Mouse (Mus musculus) embryonic facial prominence, embryonic 14.5 days (tissue): ENCODE measurements at regions not wholly inside any gene's neighbourhood (a gene's known extent, or its start where the extent isn't known, plus 50 kb on each side); places are given as distances from the start of the nearest gene placed in this dataset.

ENCODE experiments used
- ATAC-seq: fragments of 200-750 bp; cut with Nextera tagmentation; 2 replicates; pipeline ENCODE4 v1.8.0; 2017; ENCODE audit warnings: low read depth, moderate number of reproducible peaks, moderate TSS enrichment
- DNase-seq: peaks from one replicate; pipeline ENCODE4 v3.0.0-alpha.2; 2015; ENCODE audit warnings: low spot score
- H3K27ac ChIP-seq: fragments of 300-500 bp; sonication (generic); replicated peaks from 2 replicates; pipeline ENCODE4 v1.5.1; 2014; ENCODE audit warnings: low read depth, mild to moderate bottlenecking, low read length, moderate library complexity
- H3K27me3 ChIP-seq: fragments of 300-500 bp; sonication (generic); replicated peaks from 2 replicates; pipeline ENCODE4 v1.6.1; 2014; ENCODE audit warnings: low read length; ENCODE audit not compliant: control insufficient read depth, insufficient read depth
- H3K36me3 ChIP-seq: fragments of 300-500 bp; sonication (generic); 2 replicates; pipeline ENCODE4 v1.6.1; 2014; ENCODE audit warnings: low read length, mixed read lengths; ENCODE audit not compliant: control insufficient read depth, insufficient read depth
- H3K4me1 ChIP-seq: fragments of 300-500 bp; sonication (generic); 2 replicates; pipeline ENCODE4 v1.6.1; 2014; ENCODE audit warnings: antibody characterized with exemption, low read length; ENCODE audit not compliant: control insufficient read depth, insufficient read depth
- H3K4me2 ChIP-seq: fragments of 300-500 bp; sonication (generic); 2 replicates; pipeline ENCODE4 v1.6.1; 2014; ENCODE audit warnings: low read depth, mild to moderate bottlenecking, low read length, moderate library complexity, mixed read lengths
- H3K4me3 ChIP-seq: fragments of 300-500 bp; sonication (generic); 2 replicates; pipeline ENCODE4 v1.5.1; 2014; ENCODE audit warnings: low read depth, mild to moderate bottlenecking, low read length
- H3K9ac ChIP-seq: fragments of 300-500 bp; sonication (generic); 2 replicates; pipeline ENCODE4 v1.6.1; 2014; ENCODE audit warnings: low read depth, mild to moderate bottlenecking, low read length, moderate library complexity, mixed read lengths
- H3K9me3 ChIP-seq: fragments of 300-500 bp; sonication (generic); 2 replicates; pipeline ENCODE4 v1.6.1; 2016; ENCODE audit warnings: low read length; ENCODE audit not compliant: control insufficient read depth
- WGBS: fragments of 180-500 bp; shearing (Covaris S2); extraction: QIAGEN DNeasy Blood & Tissue Kit; methylation state at CpG from one replicate; pipeline ENCODE4 v1.1.7; 2014; 5-methylcytosine and 5-hydroxymethylcytosine counted together

DNA sequence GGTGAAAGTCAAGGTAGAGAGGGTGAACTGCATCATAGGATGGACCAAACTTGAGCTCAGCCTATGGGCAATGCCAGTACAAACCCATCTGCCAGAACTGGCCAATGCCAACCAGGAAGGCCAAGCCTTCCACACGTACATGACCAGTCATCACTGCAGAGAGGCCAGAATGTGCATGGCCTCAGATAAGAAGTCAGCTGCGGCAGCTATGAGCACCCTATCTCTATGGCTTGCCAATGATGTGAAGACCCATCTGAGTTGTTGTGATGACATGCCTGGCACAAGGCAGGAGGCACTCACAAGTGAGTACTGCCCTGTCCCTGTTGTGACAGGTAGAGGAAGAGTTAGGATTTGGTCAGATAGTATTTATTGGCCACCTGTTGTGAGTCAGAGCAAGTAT, 72.7 kb upstream of the Rreb1 start:
- Histone ChIP-seq H3K9ac (no peak overlapping the region), H3K36me3 (no peaks in the 10 kb centered on the region)

DNA sequence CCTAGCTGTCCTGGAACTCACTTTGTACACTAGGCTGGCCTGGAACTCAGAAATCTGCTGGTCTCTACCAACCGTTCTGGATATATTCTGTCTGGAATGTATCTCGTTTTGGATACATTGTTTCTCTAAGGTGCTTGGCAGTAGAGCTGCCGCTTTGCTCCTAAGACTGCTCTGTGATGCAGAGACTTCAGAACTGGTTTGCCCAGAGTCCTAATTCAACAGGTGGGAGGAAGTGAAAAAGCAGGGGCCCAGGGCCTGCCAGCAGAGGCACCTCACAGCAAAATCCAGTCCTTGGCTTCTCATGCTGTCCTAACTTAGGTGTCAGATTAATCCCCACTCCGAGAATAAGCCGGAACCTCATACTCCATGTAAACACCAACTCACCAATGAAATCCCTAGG, 67.3 kb upstream of the Rreb1 start:
- DNase-seq (peak; percentile 26), ATAC-seq (no peak)
- Histone ChIP-seq H3K4me3 (no peak overlapping the region), H3K4me2 (no peak overlapping the region), H3K27ac (no peak overlapping the region), H3K9me3 (no peaks in the 10 kb centered on the region), H3K27me3 (no peaks in the 10 kb centered on the region), H3K4me1 (no peaks in the 10 kb centered on the region), H3K36me3 (no peaks in the 10 kb centered on the region), H3K9ac (no peak overlapping the region)
- WGBS = 84% methylated on average over 5 of the region's 5 CpGs

More for the DNA sequence above, 72.7 kb upstream of the Rreb1 start:
- H3K9me3 ChIP-seq = no peaks in the 10 kb centered on the region
- no peak for ATAC-seq
- H3K4me1 ChIP-seq = no peaks in the 10 kb centered on the region
- no peak overlapping the region for H3K4me2 ChIP-seq
- H3K27ac ChIP-seq = no peak overlapping the region
- no peaks in the 10 kb centered on the region for H3K27me3 ChIP-seq
- H3K4me3 ChIP-seq = no peak overlapping the region
- DNase-seq = no peak
- WGBS = 93% methylated on average over 2 of the region's 2 CpGs

- H3K4me2 ChIP-seq = no peak overlapping the region
- DNase-seq (no peak), ATAC-seq (no peak)
- H3K36me3 ChIP-seq = no peaks in the 10 kb centered on the region
- H3K4me1 ChIP-seq = no peaks in the 10 kb centered on the region
- H3K27ac ChIP-seq = no peak overlapping the region
- no peaks in the 10 kb centered on the region for H3K27me3 ChIP-seq
- H3K9me3 ChIP-seq = no peaks in the 10 kb centered on the region
- no peak overlapping the region for H3K9ac ChIP-seq
- no peak overlapping the region for H3K4me3 ChIP-seq
- WGBS = 86% methylated on average over 4 of the region's 4 CpGs
These were observed 65.2 kb upstream of the Rreb1 start for GRCm38 (mm10) chr13:37712908-37713496.

DNA sequence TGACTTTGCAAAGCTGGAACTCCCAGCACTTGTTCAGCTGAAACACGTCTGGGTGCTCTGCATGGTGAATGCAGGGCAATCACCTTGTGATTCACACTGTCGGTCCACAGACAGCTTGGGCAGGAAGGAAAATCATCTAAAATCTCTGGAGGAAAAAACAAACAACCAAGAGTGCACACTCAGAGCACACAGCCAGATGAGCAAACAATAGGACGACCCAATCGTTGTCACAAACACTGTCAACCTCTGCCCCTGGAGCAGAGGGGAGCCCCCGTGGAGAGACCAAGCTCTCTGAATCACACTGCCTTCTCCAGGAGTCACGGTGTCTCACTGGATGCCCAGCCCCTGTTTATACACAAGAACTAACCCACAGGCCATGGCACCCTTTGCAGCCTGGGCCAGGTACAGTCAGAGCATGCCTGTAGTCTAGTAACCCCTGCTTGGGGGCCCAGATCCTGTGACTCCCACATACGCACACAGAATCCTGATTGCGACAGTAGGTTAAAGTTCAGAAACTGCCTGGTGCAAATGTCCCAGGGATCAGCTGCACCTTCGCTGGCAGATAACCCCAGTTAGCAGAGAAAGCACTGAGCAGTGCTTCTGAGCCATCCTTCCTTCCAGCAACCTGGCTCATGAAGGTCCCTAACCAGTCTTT, 63.0 kb upstream of the Rreb1 start:
- Histone ChIP-seq H3K27me3 (no peaks in the 10 kb centered on the region), H3K4me1 (no peaks in the 10 kb centered on the region)

DNA sequence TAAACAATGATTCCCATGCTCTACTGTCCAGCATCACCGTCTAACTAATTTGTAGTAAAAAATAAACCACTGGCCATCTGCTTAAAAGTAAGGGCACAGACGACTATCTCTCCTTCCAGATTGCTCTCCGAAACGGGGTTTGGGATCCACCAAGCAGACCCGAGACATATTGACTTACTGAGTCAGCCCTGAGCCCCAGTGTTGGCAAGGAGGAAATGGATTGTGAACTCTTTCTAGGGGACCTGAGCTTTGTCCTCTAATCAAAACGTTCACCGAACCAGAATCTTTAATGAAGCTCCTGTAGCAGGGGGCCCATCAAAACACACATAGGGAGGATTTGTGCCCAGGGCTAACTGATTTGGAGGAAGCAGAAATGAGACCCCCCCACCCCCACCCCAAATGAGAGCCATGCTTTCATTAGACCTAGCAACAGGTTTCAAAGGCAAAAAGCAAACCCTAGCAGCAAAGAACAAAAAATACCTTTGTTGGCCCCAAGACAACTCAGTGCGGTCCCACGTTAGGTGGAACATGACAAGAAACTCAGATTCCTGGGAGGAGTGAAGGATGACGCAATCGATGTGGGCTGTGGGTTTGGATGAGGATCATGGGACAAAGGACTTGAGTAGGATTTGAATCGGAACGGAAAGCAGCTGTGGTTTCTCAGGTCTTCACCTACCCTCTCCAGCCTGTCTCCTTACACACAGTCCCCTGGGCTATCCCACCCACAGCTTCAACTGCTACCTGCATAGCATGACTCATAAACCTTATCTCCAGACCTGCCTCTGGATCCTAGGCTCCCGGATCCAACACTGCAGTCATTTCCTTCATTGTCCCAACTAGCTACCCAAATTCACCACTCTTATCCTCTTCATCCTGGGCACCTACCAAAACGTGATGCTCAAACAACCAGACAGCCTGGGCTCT, 62.2 kb upstream of the Rreb1 start:
- Histone ChIP-seq H3K9me3 (no peaks in the 10 kb centered on the region), H3K4me2 (no peak overlapping the region), H3K9ac (no peak overlapping the region), H3K27me3 (no peaks in the 10 kb centered on the region), H3K4me1 (no peaks in the 10 kb centered on the region), H3K27ac (no peak overlapping the region), H3K36me3 (no peaks in the 10 kb centered on the region), H3K4me3 (no peak overlapping the region)
- no peak for ATAC-seq
- no peak for DNase-seq
- 69% methylated on average over 15 of the region's 15 CpGs for WGBS

More for the DNA sequence above, 63.0 kb upstream of the Rreb1 start:
- H3K9ac ChIP-seq = no peak overlapping the region
- DNase-seq = no peak
- no peak overlapping the region for H3K27ac ChIP-seq
- WGBS = 44% methylated on average over 9 of the region's 9 CpGs
- no peak for ATAC-seq
- no peaks in the 10 kb centered on the region for H3K36me3 ChIP-seq
- H3K4me2 ChIP-seq = no peak overlapping the region
- no peak overlapping the region for H3K4me3 ChIP-seq
- H3K9me3 ChIP-seq = no peaks in the 10 kb centered on the region

GRCm38 (mm10) chr13:37717793-37718192, 60.4 kb upstream of the Rreb1 start:
- ATAC-seq = no peak
- WGBS = 73% methylated on average over 1 of the region's 1 CpGs

DNA sequence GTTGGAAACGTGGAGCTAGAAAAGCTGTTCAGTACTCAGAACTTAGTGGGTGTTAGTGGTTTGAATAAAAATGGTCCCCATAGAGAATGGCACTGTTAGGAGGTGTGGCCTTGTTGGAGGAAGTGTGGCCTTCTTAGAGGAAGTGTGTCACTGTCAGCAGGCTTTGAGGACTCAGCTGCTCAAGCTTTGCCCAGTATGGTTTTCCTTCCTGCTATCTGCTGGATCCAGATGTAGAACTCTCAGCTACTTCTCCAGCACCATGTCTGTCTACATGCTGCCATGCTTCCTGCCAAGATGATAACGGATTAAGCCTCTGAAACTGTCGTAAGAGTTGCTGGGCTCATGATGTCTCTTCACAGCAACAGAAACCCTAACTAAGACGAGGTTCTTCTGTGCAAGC, 59.8 kb upstream of the Rreb1 start:
- H3K4me3 ChIP-seq = no peak overlapping the region
- no peak overlapping the region for H3K4me2 ChIP-seq
- no peaks in the 10 kb centered on the region for H3K27me3 ChIP-seq
- no peak for DNase-seq
- WGBS = 76% methylated on average over 4 of the region's 4 CpGs
- no peak overlapping the region for H3K9ac ChIP-seq
- H3K36me3 ChIP-seq = no peaks in the 10 kb centered on the region
- H3K9me3 ChIP-seq = no peaks in the 10 kb centered on the region
- H3K27ac ChIP-seq = no peak overlapping the region
- no peak for ATAC-seq
- H3K4me1 ChIP-seq = no peaks in the 10 kb centered on the region

More at GRCm38 (mm10) chr13:37717793-37718192, 60.4 kb upstream of the Rreb1 start:
- Histone ChIP-seq H3K36me3 (no peaks in the 10 kb centered on the region), H3K4me1 (no peaks in the 10 kb centered on the region), H3K4me3 (no peak overlapping the region), H3K9me3 (no peaks in the 10 kb centered on the region), H3K27ac (no peak overlapping the region), H3K27me3 (no peaks in the 10 kb centered on the region), H3K9ac (no peak overlapping the region), H3K4me2 (no peak overlapping the region)
- no peak for DNase-seq
